Mouse (Mus musculus) lung, adult 2 months (tissue): ENCODE results near the gene Pip4k2c.

Source experiments
- CTCF ChIP-seq: fragments of 200-500 bp; IDR thresholded peaks from 2 replicates; pipeline ENCODE4 v1.5.1; 2011; ENCODE audit warnings: mild to moderate bottlenecking, low read length, control low read depth; ENCODE audit not compliant: insufficient read depth
- POLR2A ChIP-seq: fragments of 200-500 bp; IDR thresholded peaks from 2 replicates; pipeline ENCODE4 v1.6.1; 2011; ENCODE audit warnings: low read depth, mild to moderate bottlenecking, control low read depth, low read length, borderline replicate concordance; ENCODE audit errors: extremely low read depth

GRCm38 (mm10) chr10:127183759-127184158 is 27.6 kb downstream of the Pip4k2c start:
- TF ChIP-seq POLR2A (no peak), CTCF (no peak)
